Mouse (Mus musculus): Measurements from ENCODE around the gene Zswim8.
"Not testable (repeated sequence)": the region's sequence is repeated elsewhere in the genome, so short reads cannot be mapped to it uniquely, and the experiment has no call there.

Gene Zswim8

DNA sequence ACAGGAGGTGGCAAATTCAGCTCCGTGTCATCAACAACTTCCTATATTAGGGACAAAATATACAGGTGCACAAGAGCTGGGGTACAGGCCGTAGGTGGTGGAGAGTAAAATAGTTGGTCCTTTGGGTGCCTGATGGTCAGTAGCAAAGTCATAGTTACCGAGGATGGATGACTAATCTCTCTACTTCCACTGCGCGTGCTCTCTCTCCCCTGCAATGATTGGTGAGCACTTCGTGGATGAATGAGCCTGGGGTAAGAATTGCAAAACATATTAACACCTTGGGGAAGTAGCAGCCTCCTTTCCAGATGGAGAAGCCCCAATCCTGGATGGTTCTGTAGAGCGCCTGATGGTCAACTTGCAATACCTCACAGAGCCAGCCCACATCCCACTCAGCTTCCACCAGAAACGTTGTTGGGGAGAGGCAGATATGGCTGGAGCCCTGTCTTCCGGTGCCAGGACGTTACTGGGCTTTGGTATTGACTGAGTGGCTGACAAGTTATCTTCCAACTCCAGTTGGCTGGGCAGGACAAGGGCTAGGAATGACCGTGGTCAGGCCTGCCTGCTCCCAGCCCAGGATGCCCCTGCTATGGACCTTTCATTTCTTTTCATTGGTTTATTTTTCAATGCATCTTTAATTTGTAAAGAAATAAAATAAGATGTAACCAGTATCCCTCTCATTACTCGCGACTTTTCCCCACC lies 13.0 kb upstream of the Zswim8 start:
- DNase-seq (ENCODE audit: low spot score), result no peak

DNA sequence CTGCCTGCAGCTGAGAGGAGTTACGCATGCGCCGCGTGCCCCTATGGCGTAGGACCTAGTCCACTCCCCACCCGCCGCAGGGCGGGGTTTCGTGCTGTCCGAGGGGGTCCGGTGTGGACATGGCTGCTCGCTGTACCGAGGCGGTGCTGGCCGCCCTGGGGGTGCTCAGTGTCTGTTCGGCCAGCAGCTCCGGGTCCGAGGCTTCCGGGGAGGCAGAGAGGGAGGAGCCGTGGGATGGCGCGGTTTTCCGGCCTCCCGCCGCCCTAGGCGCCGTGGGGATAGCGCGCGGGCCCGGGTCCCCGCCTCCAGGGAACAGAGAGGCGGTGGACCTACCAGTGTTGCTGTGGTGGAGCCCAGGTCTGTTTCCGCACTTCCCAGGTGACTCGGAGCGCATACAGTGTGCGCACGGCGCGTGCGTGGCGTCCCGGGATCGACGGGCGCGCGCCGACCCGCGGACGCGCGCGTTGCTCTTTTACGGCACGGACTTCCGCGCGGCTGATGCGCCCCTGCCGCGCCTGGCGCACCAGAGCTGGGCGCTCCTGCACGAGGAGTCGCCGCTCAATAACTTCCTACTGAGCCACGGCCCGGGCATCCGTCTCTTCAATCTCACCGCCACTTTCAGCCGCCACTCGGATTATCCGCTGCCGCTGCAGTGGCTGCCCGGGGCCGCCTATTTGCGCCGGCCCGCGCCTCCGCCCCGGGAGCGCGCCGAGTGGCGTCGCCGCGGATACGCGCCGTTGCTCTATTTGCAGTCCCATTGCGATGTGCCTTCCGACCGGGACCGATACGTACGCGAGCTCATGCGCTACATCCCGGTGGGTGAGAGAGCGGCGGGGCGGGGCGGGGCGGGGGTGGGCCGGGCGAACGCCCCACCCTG lies 12.2 kb upstream of the Zswim8 start, which contains the start of gene Fut11:
Gene Fut11 (plus strand): TSS at position 85 of the 877 bp plus-strand sequence.
- DNase-seq (ENCODE audit: low spot score), result peak; percentile 58

- DNase-seq (ENCODE audit: low spot score), result no peak
Observed at GRCm38 (mm10) chr14:20695761-20696520, 11.4 kb upstream of the Zswim8 start.

DNA sequence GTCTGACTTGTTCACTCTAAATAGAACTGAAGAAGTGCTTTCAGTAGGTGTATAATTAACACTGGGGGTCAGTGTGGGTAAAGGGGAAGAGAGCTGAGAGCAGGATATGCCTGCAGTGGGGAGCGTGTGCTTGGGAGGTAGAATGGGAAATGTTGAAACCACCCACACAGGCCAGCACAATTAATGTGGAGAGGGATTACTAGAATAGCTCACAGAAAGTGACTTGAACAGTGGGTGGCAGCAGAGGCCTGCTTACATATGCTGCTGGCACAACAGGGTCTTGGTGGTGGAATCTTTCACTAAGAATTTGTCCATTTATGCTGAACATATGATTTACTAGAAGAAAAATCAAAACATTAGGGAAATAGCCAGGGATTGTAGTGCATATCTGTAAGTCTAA lies 10.4 kb upstream of the Zswim8 start:
- peak; percentile 50 for DNase-seq (ENCODE audit: low spot score)

DNA sequence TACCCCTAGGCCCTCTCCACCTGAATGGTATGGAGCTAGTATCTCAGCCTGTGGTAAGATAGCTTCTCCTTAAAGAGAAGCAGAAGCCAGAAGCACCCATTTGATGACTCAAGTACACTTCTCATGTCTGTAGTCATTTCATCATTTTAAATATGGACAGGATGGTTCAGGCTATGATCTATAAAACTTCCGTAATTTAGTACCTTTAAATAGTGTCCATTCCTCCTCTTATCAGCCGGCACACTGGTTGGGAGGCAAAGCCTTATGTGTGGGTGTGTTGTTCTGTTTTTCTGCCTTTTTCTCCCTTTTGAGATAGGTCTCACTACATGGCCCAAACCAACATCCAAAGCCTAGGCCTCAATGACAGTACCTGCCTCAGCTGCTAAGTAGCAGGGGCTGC lies 8.8 kb upstream of the Zswim8 start:
- DNase-seq (ENCODE audit: low spot score), result no peak

GRCm38 (mm10) chr14:20700362-20700761 lies 7.0 kb upstream of the Zswim8 start:
- DNase-seq (ENCODE audit: low spot score), result no peak

DNA sequence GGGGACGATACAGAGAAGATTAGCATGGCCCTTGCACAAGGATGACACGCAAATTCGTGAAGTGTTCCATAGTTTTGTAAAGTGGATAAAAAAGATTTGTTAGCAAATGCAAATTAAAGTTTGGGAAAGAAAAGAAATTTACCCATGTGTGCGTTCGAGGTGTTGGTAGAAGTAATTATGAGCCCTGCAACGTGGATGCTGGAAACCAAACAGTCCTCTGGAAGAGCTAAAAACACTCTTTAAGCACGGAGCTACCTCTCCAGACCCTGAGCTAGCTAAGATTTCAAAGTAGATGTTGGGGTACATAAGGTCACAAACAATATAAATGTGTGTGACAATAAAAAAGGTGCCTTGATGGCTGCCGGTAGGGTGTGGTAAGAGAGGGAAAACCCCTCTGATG lies 5.8 kb upstream of the Zswim8 start:
- no peak for DNase-seq (ENCODE audit: low spot score)

- no peak for DNase-seq (ENCODE audit: low spot score)
Observed at GRCm38 (mm10) chr14:20702096-20702740, 5.1 kb upstream of the Zswim8 start.

- peak; percentile 83 for DNase-seq (ENCODE audit: low spot score)
Observed at GRCm38 (mm10) chr14:20702741-20703381, 4.5 kb upstream of the Zswim8 start, which contains the start of gene Chchd1. Gene Chchd1 (plus strand): TSS chr14:20703006.

DNA sequence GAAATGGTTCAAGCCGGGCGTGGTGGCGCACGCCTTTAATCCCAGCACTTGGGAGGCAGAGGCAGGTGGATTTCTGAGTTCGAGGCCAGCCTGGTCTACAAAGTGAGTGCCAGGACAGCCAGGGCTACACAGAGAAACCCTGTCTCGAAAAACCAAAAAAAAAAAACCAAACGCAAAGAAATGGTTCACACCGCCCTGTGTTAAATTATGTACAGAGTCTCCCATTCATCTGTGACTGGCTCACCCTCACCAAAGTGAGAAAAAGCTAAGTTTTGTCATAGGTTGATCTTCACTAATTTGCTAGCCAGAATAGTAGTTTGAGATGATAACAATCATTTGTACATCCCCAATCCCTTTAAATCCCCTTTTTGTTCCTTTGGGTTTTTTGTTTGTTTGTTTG lies 3.9 kb upstream of the Zswim8 start:
- DNase-seq (ENCODE audit: low spot score), result not testable (repeated sequence)

GRCm38 (mm10) chr14:20708239-20708638 lies 887 bp downstream of the Zswim8 start:
- no peak for DNase-seq (ENCODE audit: low spot score)

DNA sequence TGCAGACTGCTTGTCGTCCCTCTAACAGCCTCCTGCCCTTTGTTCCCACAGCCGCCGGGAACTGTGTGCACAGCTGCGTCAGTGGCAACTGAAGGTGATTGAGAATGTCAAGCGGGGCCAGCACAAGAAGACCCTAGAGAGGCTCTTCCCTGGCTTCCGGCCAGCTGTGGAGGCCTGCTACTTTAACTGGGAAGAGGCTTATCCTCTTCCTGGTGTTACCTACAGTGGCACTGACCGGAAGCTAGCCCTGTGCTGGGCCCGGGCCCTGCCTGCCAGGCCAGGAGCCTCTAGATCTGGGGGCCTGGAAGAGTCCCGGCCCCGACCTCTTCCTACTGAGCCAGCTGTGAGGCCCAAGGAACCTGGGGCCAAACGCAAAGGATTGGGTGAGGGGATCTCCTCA lies 6.5 kb downstream of the Zswim8 start:
- no peak for DNase-seq (ENCODE audit: low spot score)

DNA sequence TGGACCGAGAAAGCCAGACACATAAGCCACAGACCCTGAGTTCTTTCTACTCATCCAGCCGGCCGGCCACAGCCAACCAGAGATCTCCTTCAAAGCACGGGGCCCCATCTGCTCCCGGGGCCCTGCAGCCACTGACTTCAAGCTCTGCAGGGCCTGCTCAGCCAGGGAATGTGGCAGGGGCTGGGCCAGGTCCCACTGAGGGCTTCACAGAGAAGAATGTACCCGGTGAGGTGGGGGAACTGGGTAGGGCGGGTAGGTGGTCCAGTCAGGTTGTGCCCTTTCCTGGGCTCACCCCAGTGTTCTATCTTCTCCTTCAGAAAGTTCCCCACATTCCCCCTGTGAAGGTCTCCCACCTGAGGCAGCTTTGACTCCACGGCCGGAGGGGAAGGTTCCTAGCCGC lies 11.1 kb downstream of the Zswim8 start:
- no peak for DNase-seq (ENCODE audit: low spot score)

DNA sequence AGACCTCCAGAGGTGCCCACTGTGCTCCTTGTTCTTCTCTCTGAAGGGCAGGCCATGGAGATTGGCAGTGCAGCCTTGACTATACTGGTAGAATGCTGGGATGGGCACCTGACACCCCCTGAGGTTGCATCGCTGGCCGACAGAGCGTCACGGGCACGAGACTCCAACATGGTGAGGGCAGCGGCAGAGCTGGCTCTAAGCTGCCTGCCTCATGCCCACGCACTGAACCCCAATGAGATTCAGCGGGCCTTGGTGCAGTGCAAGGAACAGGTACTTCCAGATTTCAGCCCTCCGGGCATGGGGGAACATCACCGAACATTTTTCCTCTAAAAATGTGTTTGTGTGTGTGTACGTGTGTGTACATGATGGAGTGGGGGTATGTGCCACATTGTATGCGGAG lies 12.4 kb downstream of the Zswim8 start:
- DNase-seq (ENCODE audit: low spot score), result no peak

- DNase-seq (ENCODE audit: low spot score), result no peak
Observed at GRCm38 (mm10) chr14:20721371-20721770, 14.0 kb downstream of the Zswim8 start.

- no peak for DNase-seq (ENCODE audit: low spot score)
Observed at GRCm38 (mm10) chr14:20723006-20723405, 15.7 kb downstream of the Zswim8 start.

DNA sequence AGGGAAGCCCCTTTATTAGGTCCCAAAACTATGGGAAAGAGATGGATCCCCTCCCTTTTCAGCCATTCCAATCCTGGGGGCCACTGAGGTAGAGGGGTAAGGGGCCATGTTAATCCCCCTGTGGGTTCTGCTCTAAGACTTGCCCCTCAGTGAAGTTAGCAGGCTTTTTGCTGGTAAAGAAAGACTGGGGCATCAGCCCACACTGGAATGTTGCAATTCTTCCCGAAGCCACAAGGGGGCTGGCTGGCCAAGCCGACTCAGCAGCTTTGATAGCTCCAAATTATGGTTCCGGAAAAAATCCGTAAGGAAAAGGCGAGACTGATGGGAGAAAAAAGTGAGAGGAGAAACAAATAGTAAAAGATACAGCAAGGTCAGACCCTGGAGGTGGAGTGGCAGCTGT lies 16.7 kb downstream of the Zswim8 start:
- peak; percentile 37 for DNase-seq (ENCODE audit: low spot score)

DNA sequence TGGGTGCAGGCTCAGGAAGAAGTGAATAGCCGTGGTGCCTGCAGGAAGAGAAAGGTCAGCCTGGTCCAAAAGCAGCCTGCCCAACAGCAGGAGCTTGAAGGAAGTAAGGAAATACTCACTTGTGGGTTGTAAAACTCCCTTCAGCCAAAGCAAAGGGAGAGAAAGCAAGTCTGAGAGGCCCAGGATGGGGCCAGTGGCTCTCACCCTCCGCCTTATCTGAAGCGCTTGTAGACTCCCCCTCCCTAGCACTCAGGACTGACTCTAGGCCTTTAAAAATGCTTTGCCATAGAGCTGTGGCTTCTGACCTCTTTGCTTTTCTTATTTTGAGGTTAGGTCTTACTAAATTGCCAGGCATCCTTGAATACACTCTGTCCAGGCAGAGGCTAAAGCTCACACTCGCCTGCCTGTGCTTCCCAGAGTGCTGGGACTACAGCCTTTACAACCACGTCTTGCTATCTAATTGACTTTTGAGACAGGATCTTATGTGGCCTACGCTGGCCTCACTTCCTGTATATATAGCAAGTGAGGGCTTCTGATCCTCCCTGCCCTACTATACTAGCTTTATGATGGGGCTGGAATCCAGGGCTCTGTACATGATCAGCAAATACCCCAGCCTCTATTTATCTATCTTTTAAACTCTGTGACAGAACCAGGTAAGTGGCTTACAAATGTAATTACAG lies 18.4 kb downstream of the Zswim8 start:
- no peak for DNase-seq (ENCODE audit: low spot score)

- DNase-seq (ENCODE audit: low spot score), result no peak
Observed at GRCm38 (mm10) chr14:20729871-20730270, 22.5 kb downstream of the Zswim8 start.

DNA sequence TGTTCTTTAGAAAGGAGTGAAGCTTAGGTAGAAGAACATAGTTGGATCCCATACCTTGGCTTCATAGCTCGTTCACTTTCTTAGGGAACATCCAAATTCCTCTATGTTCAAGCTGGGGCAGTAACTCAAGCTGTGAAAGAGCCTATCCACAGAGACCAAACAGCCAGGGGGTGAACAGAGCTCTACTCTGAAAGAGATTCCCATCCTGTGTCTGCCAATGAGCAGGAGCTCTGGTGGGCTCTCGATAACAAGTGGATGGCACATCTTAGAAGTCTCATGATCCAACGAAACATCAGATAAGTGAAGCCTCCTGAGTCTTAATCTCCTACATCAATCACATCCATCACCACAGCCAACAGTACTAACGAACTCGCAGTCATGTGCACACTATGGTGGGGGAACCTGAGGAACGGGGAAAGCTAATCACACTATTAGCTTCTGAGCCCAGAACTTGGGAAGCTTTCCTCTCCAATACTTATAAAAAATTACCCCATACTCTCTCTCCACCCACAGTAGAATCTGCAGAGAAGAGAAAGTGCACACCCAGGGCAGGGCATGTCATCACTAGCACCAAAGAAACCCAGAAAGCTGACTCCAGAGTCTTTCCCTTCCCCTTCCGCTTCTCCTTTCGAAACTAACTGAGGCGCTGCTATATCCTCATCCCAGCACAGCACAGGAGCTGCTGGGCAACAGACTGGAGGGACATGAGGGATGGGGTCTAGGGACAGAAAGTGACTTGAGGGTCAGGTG lies 23.7 kb downstream of the Zswim8 start:
- no peak for DNase-seq (ENCODE audit: low spot score)

Measured in layer of hippocampus, adult 9-10 months (tissue).